Mouse (Mus musculus) inflammation-experienced regulatory T-cells, adult 6 months (primary cell): ENCODE measurements at regions not wholly inside any gene's neighbourhood (a gene's known extent, or its start where the extent isn't known, plus 50 kb on each side); places are given as distances from the start of the nearest gene placed in this dataset.

Source experiments
- ATAC-seq: one replicate; pipeline ENCODE4 v1.8.0; 2017

- ATAC-seq: no peak
These were observed 76.8 kb upstream of the Akap6 start for GRCm38 (mm10) chr12:52622398-52622797.

GRCm38 (mm10) chr12:52623416-52624108, 75.6 kb upstream of the Akap6 start:
- ATAC-seq: no peak

GRCm38 (mm10) chr12:52624871-52625270, 74.3 kb upstream of the Akap6 start:
- ATAC-seq: no peak

GRCm38 (mm10) chr12:52628771-52629170, 70.4 kb upstream of the Akap6 start:
- ATAC-seq: no peak

- no peak for ATAC-seq
These were observed 63.9 kb upstream of the Akap6 start for GRCm38 (mm10) chr12:52635121-52635878.

- no peak for ATAC-seq
These were observed 62.8 kb upstream of the Akap6 start for GRCm38 (mm10) chr12:52636186-52636881.

GRCm38 (mm10) chr12:52636920-52637319, 62.3 kb upstream of the Akap6 start:
- ATAC-seq: no peak

GRCm38 (mm10) chr12:52637506-52638249, 61.5 kb upstream of the Akap6 start:
- peak; percentile 35 for ATAC-seq

GRCm38 (mm10) chr12:52638461-52638860, 60.7 kb upstream of the Akap6 start:
- ATAC-seq: no peak

GRCm38 (mm10) chr12:52644059-52644458, 55.1 kb upstream of the Akap6 start:
- ATAC-seq: peak; percentile 60
